Mouse (Mus musculus) MEL (cell line): ENCODE measurements at regions not wholly inside any gene's neighbourhood (a gene's known extent, or its start where the extent isn't known, plus 50 kb on each side); places are given as distances from the start of the nearest gene placed in this dataset.

Experiments
- CTCF ChIP-seq, 3 experiments: IDR thresholded peaks in 2 of 3; conservative IDR thresholded peaks in 1 of 3; 2 replicates each; pipeline ENCODE4 v1.5.1; 2011 to 2012; ENCODE audit warnings: low read length in 3 of 3, low read depth in 2 of 3, mild to moderate bottlenecking in 2 of 3, improper control_type of control experiment in 1 of 3, inconsistent platforms in 1 of 3, mixed read lengths in 1 of 3, moderate library complexity in 1 of 3; ENCODE audit not compliant: control insufficient read depth in 1 of 3, insufficient read depth in 1 of 3, poor library complexity in 1 of 3, severe bottlenecking in 1 of 3
- TCF12 ChIP-seq: IDR thresholded peaks from 2 replicates; pipeline ENCODE4 v1.6.1; 2014; ENCODE audit warnings: low read depth, mild to moderate bottlenecking, inconsistent platforms, low read length, improper control_type of control experiment, moderate library complexity
- USF1 ChIP-seq: IDR thresholded peaks from 2 replicates; pipeline ENCODE4 v1.6.1; 2014; ENCODE audit warnings: low read depth, mild to moderate bottlenecking, inconsistent platforms, low read length, improper control_type of control experiment, moderate library complexity
- ZMIZ1 ChIP-seq: IDR thresholded peaks from 2 replicates; pipeline ENCODE4 v1.6.1; 2012; ENCODE audit warnings: low read depth, mild to moderate bottlenecking, inconsistent platforms, low read length, improper control_type of control experiment, moderate library complexity

DNA sequence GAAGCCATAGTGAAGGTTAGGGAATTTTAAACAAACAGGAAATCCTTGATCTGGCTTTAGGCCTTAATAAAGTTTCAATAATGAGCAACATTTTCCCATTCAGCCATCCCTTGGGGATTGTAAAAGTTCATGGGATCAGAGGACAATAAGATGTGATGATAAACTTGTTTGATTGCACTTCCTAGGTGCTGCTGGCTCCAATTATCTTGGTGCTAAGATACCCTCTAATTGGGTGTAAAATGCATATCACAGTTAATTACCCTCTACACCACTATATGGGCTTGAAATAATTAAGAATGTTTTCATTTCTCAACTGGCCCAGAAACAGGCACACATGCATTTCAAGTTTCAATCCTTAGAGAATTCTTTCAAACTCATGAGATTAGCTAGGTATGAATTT is 55.4 kb upstream of the Flrt2 start:
- TF ChIP-seq CTCF (IDR thresholded peaks at IDR 0.05 in 2 of 3, conservative IDR thresholded peaks at IDR 0.05 in 1 of 3; ENCODE audit: control insufficient read depth in 1 of 3, insufficient read depth in 1 of 3, low read depth in 2 of 3, low read length in 3 of 3, poor library complexity in 1 of 3, severe bottlenecking in 1 of 3) (no peak), TCF12 (no peak), USF1 (no peak), ZMIZ1 (no peak)
